Mouse (Mus musculus) small intestine, adult 2 months (tissue): ENCODE data around the gene Dennd5b. TPM values are rescaled to one million over a fixed set of nuclear protein-coding genes. Genes with fewer than 3 reads are reported as not detected.

Experiments used
- H3K27ac ChIP-seq: fragments of 200-500 bp; 2 replicates; pipeline ENCODE4 v1.5.1; 2012; ENCODE audit warnings: low read depth, low read length, control low read depth, inconsistent platforms; ENCODE audit not compliant: insufficient read depth
- H3K27me3 ChIP-seq: fragments of 200-500 bp; 2 replicates; pipeline ENCODE4 v1.6.1; 2012; ENCODE audit warnings: mild to moderate bottlenecking, moderate library complexity, low read length, inconsistent platforms; ENCODE audit not compliant: control insufficient read depth, insufficient read depth
- H3K36me3 ChIP-seq: fragments of 200-500 bp; 2 replicates; pipeline ENCODE4 v1.6.1; 2012; ENCODE audit warnings: mild to moderate bottlenecking, low read length, control low read depth, inconsistent platforms; ENCODE audit not compliant: control insufficient read depth, insufficient read depth
- H3K4me1 ChIP-seq: fragments of 200-500 bp; 2 replicates; pipeline ENCODE4 v1.6.1; 2012; ENCODE audit warnings: low read length, inconsistent platforms, mixed read lengths; ENCODE audit not compliant: control insufficient read depth, insufficient read depth, insufficient read length
- H3K4me3 ChIP-seq: fragments of 200-500 bp; 2 replicates; pipeline ENCODE4 v1.5.1; 2012; ENCODE audit warnings: low read depth, mild to moderate bottlenecking, control low read depth, inconsistent platforms, low read length, moderate library complexity
- CTCF ChIP-seq: fragments of 200-500 bp; IDR thresholded peaks from 2 replicates; pipeline ENCODE4 v1.5.1; 2012; ENCODE audit warnings: low read depth, mild to moderate bottlenecking, control low read depth, inconsistent platforms, low read length, moderate library complexity, mixed read lengths; ENCODE audit not compliant: insufficient replicate concordance, insufficient read length; ENCODE audit errors: extremely low read depth
- POLR2A ChIP-seq: fragments of 200-500 bp; IDR thresholded peaks from 2 replicates; pipeline ENCODE4 v1.6.1; 2012; ENCODE audit warnings: low read depth, mild to moderate bottlenecking, control low read depth, inconsistent platforms, low read length, moderate library complexity
- WGBS: fragments of 180-500 bp; shearing (Covaris S2); methylation state at CpG from one replicate; pipeline ENCODE4 v1.1.7; 2018; 5-methylcytosine and 5-hydroxymethylcytosine counted together
- polyA plus RNA-seq: library from polyadenylated mRNA; depleted of rRNA; stranded (reverse); fragments of >200 nt; gene quantifications from 2 replicates; pipeline ENCODE4 v1.2.3, GENCODE M21; 2012

The Dennd5b gene
- polyA plus RNA-seq, 1 experiment, result 36.1 TPM

- H3K27ac ChIP-seq, result no peak overlapping the region
- WGBS, result 93% methylated on average over 6 of the region's 6 CpGs
- no peak for TF ChIP-seq CTCF
- no peak for TF ChIP-seq POLR2A
- peaks cover 8% of the 10 kb centered on the region; the same call in 1 of the 2 replicates for H3K4me1 ChIP-seq
- no peaks in the 10 kb centered on the region for H3K36me3 ChIP-seq
- no peaks in the 10 kb centered on the region for H3K27me3 ChIP-seq
- H3K4me3 ChIP-seq, result no peak overlapping the region
Measured at GRCm38 (mm10) chr6:149092406-149092805, 9.1 kb downstream of the Dennd5b start.

GRCm38 (mm10) chr6:149077136-149077808, 24.2 kb downstream of the Dennd5b start:
- no peak overlapping the region for H3K4me3 ChIP-seq
- H3K36me3 ChIP-seq, result peaks cover 8% of the 10 kb centered on the region
- H3K27me3 ChIP-seq, result no peaks in the 10 kb centered on the region
- WGBS, result 100% methylated on average over 1 of the region's 1 CpGs
- no peak for TF ChIP-seq POLR2A
- TF ChIP-seq CTCF, result no peak
- no peak overlapping the region for H3K27ac ChIP-seq
- no peaks in the 10 kb centered on the region; the same call in 1 of the 2 replicates for H3K4me1 ChIP-seq

GRCm38 (mm10) chr6:149073854-149074253, 27.6 kb downstream of the Dennd5b start:
- Histone ChIP-seq H3K27ac (no peak overlapping the region), H3K4me1 (no peaks in the 10 kb centered on the region; the same call in 1 of the 2 replicates), H3K4me3 (no peak overlapping the region), H3K36me3 (peaks cover 10% of the 10 kb centered on the region), H3K27me3 (no peaks in the 10 kb centered on the region)
- WGBS, result 95% methylated on average over 4 of the region's 4 CpGs
- no peak for TF ChIP-seq POLR2A
- no peak for TF ChIP-seq CTCF

- H3K4me1 ChIP-seq, result no peaks in the 10 kb centered on the region; the same call in 1 of the 2 replicates
- H3K27me3 ChIP-seq, result no peaks in the 10 kb centered on the region
- 22% methylated on average over 3 of the region's 3 CpGs for WGBS
- TF ChIP-seq CTCF (no peak), POLR2A (no peak)
- H3K27ac ChIP-seq, result no peak overlapping the region
- peaks cover 15% of the 10 kb centered on the region for H3K36me3 ChIP-seq
- H3K4me3 ChIP-seq, result no peak overlapping the region
Measured at GRCm38 (mm10) chr6:149072873-149073272, 28.6 kb downstream of the Dennd5b start.

- Histone ChIP-seq H3K27ac (no peak overlapping the region), H3K4me3 (no peak overlapping the region), H3K27me3 (no peaks in the 10 kb centered on the region), H3K4me1 (no peaks in the 10 kb centered on the region; the same call in 1 of the 2 replicates), H3K36me3 (peaks cover 11% of the 10 kb centered on the region)
- TF ChIP-seq POLR2A, result no peak
- TF ChIP-seq CTCF, result no peak
- 58% methylated on average over 4 of the region's 4 CpGs for WGBS
Measured at GRCm38 (mm10) chr6:149070592-149071124, 30.8 kb downstream of the Dennd5b start.

GRCm38 (mm10) chr6:149063382-149063781, 38.1 kb downstream of the Dennd5b start:
- no peaks in the 10 kb centered on the region for H3K4me1 ChIP-seq
- H3K36me3 ChIP-seq, result peaks cover 17% of the 10 kb centered on the region
- no peak overlapping the region for H3K4me3 ChIP-seq
- no peaks in the 10 kb centered on the region for H3K27me3 ChIP-seq
- TF ChIP-seq CTCF, result no peak
- TF ChIP-seq POLR2A, result no peak
- no peak overlapping the region for H3K27ac ChIP-seq

- no peak overlapping the region for H3K4me3 ChIP-seq
- WGBS, result 88% methylated on average over 5 of the region's 5 CpGs
- H3K4me1 ChIP-seq, result peaks cover 3% of the 10 kb centered on the region; the same call in 1 of the 2 replicates
- TF ChIP-seq CTCF (no peak), POLR2A (no peak)
- peaks cover 13% of the 10 kb centered on the region for H3K36me3 ChIP-seq
- H3K27me3 ChIP-seq, result no peaks in the 10 kb centered on the region
- H3K27ac ChIP-seq, result no peak overlapping the region
Measured at GRCm38 (mm10) chr6:149060670-149061387, 40.7 kb downstream of the Dennd5b start.
